Mouse (Mus musculus): ENCODE measurements around the gene Gprin1. TPM values are rescaled to one million over a fixed set of nuclear protein-coding genes. Genes with fewer than 3 reads are reported as not detected.
"Not testable (repeated sequence)": the region's sequence is repeated elsewhere in the genome, so short reads cannot be mapped to it uniquely, and the experiment has no call there.

The Gprin1 gene
- polyA plus RNA-seq, 1 experiment from 2014 or later: not detected

GRCm38 (mm10) chr13:54788740-54789560, 39.3 kb upstream of the Gprin1 start, which contains the start of gene Tspan17:
Gene Tspan17, plus strand, starts transcription at chr13:54789377.
- peak within 1 kb of the TSS; percentile 68 for H3K9ac ChIP-seq (ENCODE audit: low read length)
- H3K4me3 ChIP-seq (ENCODE audit: low read length): peak within 1 kb of the TSS; percentile 70
- H3K27ac ChIP-seq (ENCODE audit: low read length): no peak within 1 kb of the TSS
- peak; percentile 84 for ATAC-seq (replicated peaks; ENCODE audit: extremely low read depth, insufficient read depth, low FRiP score)
- 2% methylated on average over 43 of the region's 49 CpGs for WGBS
- no peaks in the 10 kb centered on the region for H3K36me3 ChIP-seq (ENCODE audit: control insufficient read depth, insufficient read depth)
- H3K4me1 ChIP-seq (ENCODE audit: control insufficient read depth, insufficient read depth, low read length): peaks cover 5% of the 10 kb centered on the region; the same call in 1 of the 2 replicates
- no peaks in the 10 kb centered on the region for H3K9me3 ChIP-seq (replicated peaks; ENCODE audit: control insufficient read depth, low read length)
- peak within 1 kb of the TSS; percentile 97 for H3K4me2 ChIP-seq (ENCODE audit: low read depth, low read length)
- H3K27me3 ChIP-seq (ENCODE audit: control insufficient read depth, insufficient read depth, low read length): peaks cover 22% of the 10 kb centered on the region

GRCm38 (mm10) chr13:54787591-54787990, 37.9 kb upstream of the Gprin1 start:
- H3K4me1 ChIP-seq (ENCODE audit: control insufficient read depth, insufficient read depth, low read length); H3K4me2 ChIP-seq (ENCODE audit: low read depth, low read length); ATAC-seq (replicated peaks; ENCODE audit: extremely low read depth, insufficient read depth, low FRiP score); H3K9me3 ChIP-seq (replicated peaks; ENCODE audit: control insufficient read depth, low read length); H3K36me3 ChIP-seq (ENCODE audit: control insufficient read depth, insufficient read depth); H3K9ac ChIP-seq (ENCODE audit: low read length); H3K27ac ChIP-seq (ENCODE audit: low read length); H3K4me3 ChIP-seq (ENCODE audit: low read length): not testable (repeated sequence)
- peaks cover 20% of the 10 kb centered on the region for H3K27me3 ChIP-seq (ENCODE audit: control insufficient read depth, insufficient read depth, low read length)
- WGBS: 33% methylated on average over 2 of the region's 2 CpGs

GRCm38 (mm10) chr13:54783698-54784097, 34.0 kb upstream of the Gprin1 start, which contains the start of gene Eif4e1b:
Gene Eif4e1b, plus strand, starts transcription at chr13:54783998.
- H3K36me3 ChIP-seq (ENCODE audit: control insufficient read depth, insufficient read depth): no peaks in the 10 kb centered on the region
- H3K4me1 ChIP-seq (ENCODE audit: control insufficient read depth, insufficient read depth, low read length): no peaks in the 10 kb centered on the region
- H3K9me3 ChIP-seq (replicated peaks; ENCODE audit: control insufficient read depth, low read length): no peaks in the 10 kb centered on the region
- H3K4me3 ChIP-seq (ENCODE audit: low read length): no peak within 1 kb of the TSS
- peaks cover 2% of the 10 kb centered on the region for H3K27me3 ChIP-seq (ENCODE audit: control insufficient read depth, insufficient read depth, low read length)
- no peak within 1 kb of the TSS for H3K27ac ChIP-seq (ENCODE audit: low read length)
- H3K4me2 ChIP-seq (ENCODE audit: low read depth, low read length): no peak within 1 kb of the TSS
- H3K9ac ChIP-seq (ENCODE audit: low read length): no peak within 1 kb of the TSS
- 78% methylated on average over 4 of the region's 4 CpGs for WGBS
- no peak for ATAC-seq (replicated peaks; ENCODE audit: extremely low read depth, insufficient read depth, low FRiP score)

- ATAC-seq (replicated peaks; ENCODE audit: extremely low read depth, insufficient read depth, low FRiP score): no peak
- Histone ChIP-seq H3K4me3 (ENCODE audit: low read length) (no peak overlapping the region), H3K27me3 (ENCODE audit: control insufficient read depth, insufficient read depth, low read length) (peaks cover 2% of the 10 kb centered on the region), H3K4me1 (ENCODE audit: control insufficient read depth, insufficient read depth, low read length) (no peaks in the 10 kb centered on the region), H3K27ac (ENCODE audit: low read length) (no peak overlapping the region), H3K4me2 (ENCODE audit: low read depth, low read length) (no peak overlapping the region), H3K9ac (ENCODE audit: low read length) (no peak overlapping the region), H3K9me3 (replicated peaks; ENCODE audit: control insufficient read depth, low read length) (no peaks in the 10 kb centered on the region), H3K36me3 (ENCODE audit: control insufficient read depth, insufficient read depth) (no peaks in the 10 kb centered on the region)
- 35% methylated on average over 2 of the region's 2 CpGs for WGBS
Measured at GRCm38 (mm10) chr13:54783235-54783634, 33.6 kb upstream of the Gprin1 start.

- H3K9me3 ChIP-seq (replicated peaks; ENCODE audit: control insufficient read depth, low read length): no peaks in the 10 kb centered on the region
- peaks cover 2% of the 10 kb centered on the region; the same call in 1 of the 2 replicates for H3K27me3 ChIP-seq (ENCODE audit: control insufficient read depth, insufficient read depth, low read length)
- no peak overlapping the region for H3K9ac ChIP-seq (ENCODE audit: low read length)
- H3K36me3 ChIP-seq (ENCODE audit: control insufficient read depth, insufficient read depth): no peaks in the 10 kb centered on the region
- H3K4me2 ChIP-seq (ENCODE audit: low read depth, low read length): no peak overlapping the region
- WGBS: 76% methylated on average over 3 of the region's 3 CpGs
- no peaks in the 10 kb centered on the region for H3K4me1 ChIP-seq (ENCODE audit: control insufficient read depth, insufficient read depth, low read length)
- no peak overlapping the region for H3K27ac ChIP-seq (ENCODE audit: low read length)
- no peak for ATAC-seq (replicated peaks; ENCODE audit: extremely low read depth, insufficient read depth, low FRiP score)
- no peak overlapping the region for H3K4me3 ChIP-seq (ENCODE audit: low read length)
Measured at GRCm38 (mm10) chr13:54781086-54781485, 31.4 kb upstream of the Gprin1 start.

- no peak for ATAC-seq (replicated peaks; ENCODE audit: extremely low read depth, insufficient read depth, low FRiP score)
Measured at GRCm38 (mm10) chr13:54780592-54780991, 30.9 kb upstream of the Gprin1 start.

GRCm38 (mm10) chr13:54767012-54767411, 17.3 kb upstream of the Gprin1 start:
- Histone ChIP-seq H3K9ac (ENCODE audit: low read length) (no peak overlapping the region), H3K36me3 (ENCODE audit: control insufficient read depth, insufficient read depth) (no peaks in the 10 kb centered on the region), H3K27me3 (ENCODE audit: control insufficient read depth, insufficient read depth, low read length) (peaks cover 54% of the 10 kb centered on the region), H3K9me3 (replicated peaks; ENCODE audit: control insufficient read depth, low read length) (peaks cover 7% of the 10 kb centered on the region), H3K4me2 (ENCODE audit: low read depth, low read length) (no peak overlapping the region), H3K4me3 (ENCODE audit: low read length) (no peak overlapping the region), H3K27ac (ENCODE audit: low read length) (no peak overlapping the region), H3K4me1 (ENCODE audit: control insufficient read depth, insufficient read depth, low read length) (peaks cover 7% of the 10 kb centered on the region)
- no peak for ATAC-seq (replicated peaks; ENCODE audit: extremely low read depth, insufficient read depth, low FRiP score)
- WGBS: 79% methylated on average over 4 of the region's 4 CpGs

More at GRCm38 (mm10) chr13:54780592-54780991, 30.9 kb upstream of the Gprin1 start:
- no peaks in the 10 kb centered on the region for H3K36me3 ChIP-seq (ENCODE audit: control insufficient read depth, insufficient read depth)
- H3K4me2 ChIP-seq (ENCODE audit: low read depth, low read length): no peak overlapping the region
- no peaks in the 10 kb centered on the region for H3K9me3 ChIP-seq (replicated peaks; ENCODE audit: control insufficient read depth, low read length)
- no peaks in the 10 kb centered on the region for H3K4me1 ChIP-seq (ENCODE audit: control insufficient read depth, insufficient read depth, low read length)
- H3K4me3 ChIP-seq (ENCODE audit: low read length): no peak overlapping the region
- peaks cover 2% of the 10 kb centered on the region; the same call in 1 of the 2 replicates for H3K27me3 ChIP-seq (ENCODE audit: control insufficient read depth, insufficient read depth, low read length)
- WGBS: 72% methylated on average over 3 of the region's 3 CpGs
- no peak overlapping the region for H3K9ac ChIP-seq (ENCODE audit: low read length)
- no peak overlapping the region for H3K27ac ChIP-seq (ENCODE audit: low read length)

GRCm38 (mm10) chr13:54766192-54766768, 16.6 kb upstream of the Gprin1 start, which contains the start of gene Sncb:
Gene Sncb, minus strand, starts transcription at chr13:54766595.
- Histone ChIP-seq H3K4me1 (ENCODE audit: control insufficient read depth, insufficient read depth, low read length) (peaks cover 7% of the 10 kb centered on the region), H3K4me3 (ENCODE audit: low read length) (peak within 1 kb of the TSS; percentile 34), H3K9me3 (replicated peaks; ENCODE audit: control insufficient read depth, low read length) (peaks cover 7% of the 10 kb centered on the region), H3K27ac (ENCODE audit: low read length) (no peak within 1 kb of the TSS), H3K9ac (ENCODE audit: low read length) (no peak within 1 kb of the TSS), H3K27me3 (ENCODE audit: control insufficient read depth, insufficient read depth, low read length) (peaks cover 58% of the 10 kb centered on the region), H3K4me2 (ENCODE audit: low read depth, low read length) (peak within 1 kb of the TSS; percentile 56), H3K36me3 (ENCODE audit: control insufficient read depth, insufficient read depth) (no peaks in the 10 kb centered on the region)
- 2% methylated on average over 35 of the region's 35 CpGs for WGBS
- ATAC-seq (replicated peaks; ENCODE audit: extremely low read depth, insufficient read depth, low FRiP score): no peak; the same call in 1 of the 2 replicates
